Mouse (Mus musculus): Measurements from ENCODE around the gene Atp5f1.

DNA sequence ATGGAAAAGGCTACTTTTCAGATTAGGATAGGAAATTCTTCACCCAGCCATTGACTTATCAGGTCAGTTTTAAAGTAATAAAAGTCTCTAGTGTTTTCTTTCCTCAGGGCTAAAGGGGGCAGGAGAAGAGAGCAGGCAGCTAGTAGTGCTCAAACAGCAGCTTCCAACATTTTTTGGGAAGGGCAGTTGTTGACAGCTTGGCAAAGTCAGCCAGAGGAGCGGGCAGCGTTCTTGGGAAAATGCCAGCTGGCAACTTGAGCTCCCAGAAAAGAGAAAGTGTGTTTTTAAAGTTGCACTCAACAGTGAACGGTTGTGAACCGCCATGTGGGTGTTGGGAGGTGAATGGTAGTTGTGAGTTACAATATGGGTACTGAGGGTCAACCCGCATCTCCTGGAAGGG lies 24.9 kb downstream of the Atp5f1 start:
- no peak for TF ChIP-seq POLR2A (IDR thresholded peaks at IDR 0.05; ENCODE audit: borderline replicate concordance, extremely low read depth, low read depth, low read length)
- TF ChIP-seq CTCF (IDR thresholded peaks at IDR 0.05; ENCODE audit: insufficient read depth, low read length) = no peak
